Comparison of ENCODE assay signal across 8 mouse cellular contexts in genomic region chr8:117156866-117157768, GRCm38 (mm10). TPM values are rescaled to one million over a fixed set of nuclear protein-coding genes. Genes with fewer than 3 reads are reported as not detected.
A peak's percentile ranks its signal among the peaks of the same experiment; 100 is the strongest.
DNase-seq lines count a peak whose midpoint lies in the region; ATAC-seq lines count a peak whose summit lies in the region.

No protein-coding gene starts in this region.

- intact Hi-C loops in left cerebral cortex, postnatal 4 days (cut with DNase I), result no loop called here

- peak; percentile 16; the same call in 1 of the 2 replicates for ATAC-seq in kidney, embryonic 15.5 days (replicated peaks; ENCODE audit: low FRiP score)
- peak; percentile 1 to 14; a peak in 1 of 4 replicates for ATAC-seq in hematopoietic stem cell, adult 5-6 weeks (replicated peaks in 1 of 2; ENCODE audit: insufficient read depth in 1 of 2, low FRiP score in 2 of 2, low TSS enrichment in 1 of 2, low read depth in 1 of 2, poor library complexity in 2 of 2, severe bottlenecking in 2 of 2)

- no peaks in the 10 kb centered on the region for H3K27me3 ChIP-seq in kidney, embryonic 15.5 days
- H3K27me3 ChIP-seq in midbrain, embryonic 10.5 days (ENCODE audit: low read depth, poor library complexity, severe bottlenecking), result no peaks in the 10 kb centered on the region

- no peaks in the 10 kb centered on the region for H3K9me3 ChIP-seq in kidney, embryonic 15.5 days (replicated peaks)
- H3K9me3 ChIP-seq in midbrain, embryonic 10.5 days (replicated peaks), result no peaks in the 10 kb centered on the region

- peak overlapping the region; percentile 93 for H3K4me2 ChIP-seq in kidney, embryonic 15.5 days

- 10% methylated on average over 33 of the region's 33 CpGs for WGBS in kidney, embryonic 15.5 days
- 11% methylated on average over 33 of the region's 33 CpGs for WGBS in midbrain, embryonic 10.5 days

- H3K36me3 ChIP-seq in kidney, embryonic 15.5 days, result no peaks in the 10 kb centered on the region
- no peaks in the 10 kb centered on the region for H3K36me3 ChIP-seq in midbrain, embryonic 10.5 days

- DNase-seq in kidney, postnatal 4 days, result no peak
- peak; percentile 11 for DNase-seq in Muller cell, postnatal 12 days (ENCODE audit: inconsistent ontology term)
- DNase-seq in midbrain, embryonic 10.5 days (ENCODE audit: low spot score), result no peak
- no peak for DNase-seq in gastrocnemius, adult 8-10 months (ENCODE audit: low spot score in 2 of 2)
- no peak for DNase-seq in cerebellum, adult 18-20 months
- DNase-seq in left cerebral cortex, postnatal 4 days, result no peak

- H3K27ac ChIP-seq in kidney, embryonic 15.5 days, result peak overlapping the region; percentile 89
- H3K27ac ChIP-seq in midbrain, embryonic 10.5 days (replicated peaks), result peak overlapping the region; percentile 92

- peaks cover 35% of the 10 kb centered on the region for H3K4me1 ChIP-seq in kidney, embryonic 15.5 days
- H3K4me1 ChIP-seq in midbrain, embryonic 10.5 days, result peaks cover 42% of the 10 kb centered on the region

- peak overlapping the region; percentile 97 for H3K4me3 ChIP-seq in kidney, embryonic 15.5 days (replicated peaks)
- H3K4me3 ChIP-seq in midbrain, embryonic 10.5 days, result peak overlapping the region; percentile 87

- H3K9ac ChIP-seq in kidney, embryonic 15.5 days, result peak overlapping the region; percentile 75

RNA-seq across cellular contexts. Expression of gene Gan, which starts 0.8 kb away (rescaled TPM):
- 1.9 TPM in 2 replicates for polyA plus RNA-seq in kidney, embryonic 15.5 days (2015; fragmentation: Nextera tagmentation; extraction: Ambion mirVana)
- total RNA-seq in hematopoietic stem cell, adult 5-6 weeks (2017), result 3.6 and 4.1 TPM in 2 replicates
- 2.3 and 2.4 TPM in 2 replicates for polyA plus RNA-seq in midbrain, embryonic 10.5 days (2016; fragmentation: Nextera tagmentation; extraction: Ambion mirVana)
- total RNA-seq in gastrocnemius, adult 8-10 months (2022), result 1 to 10 TPM; 4.7 to 5.5 (median 4.9) TPM
- 10 to 100 TPM; 30.6 to 34.4 TPM for total RNA-seq in left cerebral cortex, postnatal 4 days (2021)
